Mouse (Mus musculus) layer of hippocampus, adult 11-12 months (tissue): ENCODE results near the gene Bcl11a.

Experiments
- DNase-seq: peaks from one replicate; pipeline ENCODE4 v3.0.0; 2022; ENCODE audit warnings: low spot score

Bcl11a gene

GRCm38 (mm10) chr11:24079392-24080391, 1.8 kb downstream of the Bcl11a start:
- peak; percentile 46 for DNase-seq

GRCm38 (mm10) chr11:24080541-24080940, 2.7 kb downstream of the Bcl11a start:
- peak; percentile 54 for DNase-seq

- peak; percentile 72 for DNase-seq
Observed at GRCm38 (mm10) chr11:24081016-24081686, 3.3 kb downstream of the Bcl11a start.

GRCm38 (mm10) chr11:24081687-24082384, 4.0 kb downstream of the Bcl11a start:
- DNase-seq, result no peak

DNA sequence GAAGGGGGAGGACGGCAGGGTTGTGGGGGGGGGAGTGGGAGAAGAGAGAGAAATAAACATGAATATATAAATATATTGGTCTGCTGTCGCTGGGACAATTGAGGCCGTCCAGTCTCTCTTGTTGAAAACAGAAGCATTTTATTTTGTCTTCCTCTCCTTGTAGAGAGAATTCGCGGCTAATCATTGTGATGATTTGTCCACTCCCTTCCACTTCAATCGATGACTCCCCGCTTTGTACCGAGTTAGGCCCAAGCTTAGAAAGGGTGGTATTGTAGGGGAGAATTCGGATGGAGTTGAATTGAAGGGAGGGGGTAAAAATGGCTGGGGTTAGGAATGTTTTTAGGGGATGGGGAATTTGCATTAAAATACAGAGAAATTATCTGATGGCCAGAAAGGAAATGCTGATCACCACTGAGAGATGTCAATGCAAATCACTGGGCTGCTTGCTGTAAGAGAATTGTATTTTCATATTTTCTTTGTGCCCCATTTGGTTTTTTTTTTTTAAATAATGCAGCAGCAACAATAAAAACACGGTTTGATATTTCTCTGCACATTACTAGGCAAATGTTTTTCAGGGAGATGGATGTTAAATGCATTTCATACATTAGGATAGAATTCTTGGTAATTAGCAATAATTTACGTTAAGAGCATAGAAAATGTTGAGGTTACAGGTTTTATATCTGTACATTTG, 4.7 kb downstream of the Bcl11a start:
- DNase-seq, result no peak

GRCm38 (mm10) chr11:24083076-24083405, 5.2 kb downstream of the Bcl11a start:
- no peak for DNase-seq

DNA sequence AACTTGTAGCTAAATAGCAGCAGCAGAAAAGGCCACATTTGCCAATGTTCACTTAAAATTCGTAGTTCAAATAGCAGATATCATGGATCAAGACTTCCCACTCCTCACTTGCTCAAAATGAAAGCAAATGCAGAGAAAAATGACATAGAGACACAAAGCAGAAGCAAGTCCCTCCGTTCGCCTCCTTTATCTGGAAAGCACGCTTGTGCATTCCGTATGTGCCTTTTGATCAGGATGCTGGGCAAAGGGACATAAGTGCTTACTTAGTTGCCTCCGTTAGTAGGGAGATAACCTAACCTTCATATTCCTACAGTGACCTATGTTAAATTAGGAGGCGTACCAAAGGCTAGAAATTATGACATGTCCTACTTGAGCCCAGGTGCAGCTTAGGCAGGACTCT, 5.6 kb downstream of the Bcl11a start:
- no peak for DNase-seq

DNA sequence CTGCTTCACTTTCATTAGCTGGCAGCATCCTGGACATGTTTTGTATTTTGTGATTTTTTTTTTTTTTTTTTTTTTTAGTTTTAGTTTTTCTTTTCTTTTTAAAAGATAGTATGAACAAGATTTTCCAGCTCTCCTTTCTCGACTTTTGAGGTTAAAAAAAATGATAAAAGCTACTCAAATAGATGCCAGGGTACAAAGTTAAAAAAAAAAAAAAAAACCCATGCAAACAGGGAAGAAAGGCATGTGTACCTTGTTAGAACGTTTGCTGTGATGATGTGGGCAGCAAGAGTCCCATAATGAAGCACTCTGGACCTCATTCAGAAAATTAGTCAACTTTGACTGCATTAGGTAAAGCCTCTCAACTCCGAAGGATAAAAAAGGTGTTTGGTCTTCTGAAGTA, 6.2 kb downstream of the Bcl11a start:
- no peak for DNase-seq

GRCm38 (mm10) chr11:24084590-24084989, 6.7 kb downstream of the Bcl11a start:
- DNase-seq, result no peak

DNA sequence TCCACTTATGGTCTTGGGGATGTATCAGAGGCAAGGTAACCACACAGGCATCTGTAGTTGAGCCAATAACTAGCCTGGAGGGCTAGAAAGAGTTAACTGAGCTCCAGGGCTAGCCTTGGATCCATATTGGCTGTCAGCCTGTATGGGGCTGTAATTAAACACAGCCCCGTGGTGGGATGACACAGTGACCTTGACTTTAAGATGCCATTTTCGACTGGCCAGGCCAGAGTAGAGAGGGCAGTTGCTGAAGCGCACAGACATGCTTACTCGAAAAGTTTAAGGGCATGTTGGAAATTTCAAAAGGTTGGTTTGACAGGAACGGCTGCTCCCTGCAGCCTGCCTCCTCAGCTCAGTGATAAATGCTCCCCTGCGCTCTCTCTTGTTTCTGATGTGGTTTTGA, 8.1 kb downstream of the Bcl11a start:
- DNase-seq, result no peak

DNA sequence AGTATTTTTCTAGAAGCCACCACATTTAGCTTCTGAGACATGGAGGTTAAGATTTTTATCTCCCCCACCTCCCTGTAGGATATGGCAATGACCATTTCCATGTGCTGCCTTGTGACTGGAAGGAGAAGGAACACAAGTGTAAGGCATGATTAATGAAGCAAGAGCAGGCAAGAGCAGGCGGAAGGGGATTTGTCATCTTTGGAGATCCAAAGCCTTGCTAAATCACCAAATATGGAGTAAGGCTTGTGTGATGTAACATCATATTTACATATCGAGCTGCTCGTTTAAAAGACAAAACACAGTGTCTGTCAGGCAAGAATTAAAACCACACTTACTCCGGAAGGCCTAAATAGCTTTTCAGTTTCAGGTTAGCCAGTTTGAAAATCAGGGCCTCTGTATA, 9.2 kb downstream of the Bcl11a start:
- DNase-seq, result no peak

GRCm38 (mm10) chr11:24090443-24090842, 12.6 kb downstream of the Bcl11a start:
- DNase-seq, result no peak

GRCm38 (mm10) chr11:24091393-24092080, 13.7 kb downstream of the Bcl11a start:
- no peak for DNase-seq

DNA sequence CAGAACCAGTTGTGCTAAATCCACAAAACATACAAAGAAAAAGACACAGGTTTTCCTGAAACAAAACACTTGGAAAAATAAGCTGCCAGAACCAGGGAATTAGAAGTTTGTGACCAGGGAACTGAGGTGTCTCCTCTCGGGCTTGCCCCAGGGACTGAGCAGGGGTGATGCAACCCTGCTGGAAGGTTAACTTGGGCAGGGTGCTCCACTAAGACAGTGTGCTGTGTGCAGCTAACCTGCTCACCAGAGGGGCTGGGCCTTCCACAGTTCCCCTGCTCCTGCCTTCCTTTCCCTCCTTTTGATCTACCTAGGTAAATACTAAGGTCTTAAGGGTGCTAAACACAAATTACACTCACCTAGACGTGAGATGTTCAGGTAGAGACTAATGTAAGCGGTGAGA, 14.8 kb downstream of the Bcl11a start:
- DNase-seq, result no peak

DNA sequence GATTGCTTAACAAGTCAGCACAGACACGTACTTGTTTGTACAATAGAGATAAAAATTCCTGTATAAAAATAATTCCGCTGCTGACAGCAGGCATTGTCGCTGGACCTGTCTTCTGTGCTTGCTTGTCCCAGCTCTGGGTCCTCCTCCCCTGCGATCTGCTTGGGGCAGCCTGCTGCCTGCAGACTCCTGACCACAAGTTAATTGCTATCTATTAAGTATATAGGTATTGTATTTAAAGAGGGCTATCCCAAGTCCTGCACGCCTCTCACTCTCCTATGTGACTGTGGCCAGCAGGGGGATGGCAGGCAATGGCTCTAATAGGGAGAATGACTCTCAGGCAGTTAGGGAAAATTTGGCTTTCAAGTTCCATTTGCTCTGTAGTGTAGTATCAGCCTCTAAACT, 16.2 kb downstream of the Bcl11a start:
- no peak for DNase-seq

DNA sequence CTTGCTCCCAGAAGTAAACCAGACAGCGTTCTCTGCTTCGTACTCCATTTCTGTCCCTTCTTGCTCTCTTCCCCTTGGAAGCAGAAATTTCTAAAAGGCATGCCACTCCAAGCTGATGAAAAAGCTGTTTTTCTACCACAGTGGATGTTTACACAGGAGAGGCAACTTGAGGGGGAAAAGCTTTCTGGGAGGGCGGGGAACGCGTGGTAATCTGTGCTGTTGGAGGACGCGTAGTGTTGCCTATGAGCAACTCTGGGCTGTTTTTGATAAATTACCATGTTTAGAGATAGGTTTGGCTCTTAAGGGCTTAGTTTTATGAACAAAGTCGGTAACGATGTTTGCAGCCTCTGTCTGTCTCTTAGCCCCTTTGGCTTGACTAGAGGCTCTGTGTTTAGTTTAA, 17.4 kb downstream of the Bcl11a start:
- no peak for DNase-seq

GRCm38 (mm10) chr11:24095656-24096353, 17.9 kb downstream of the Bcl11a start:
- no peak for DNase-seq

DNA sequence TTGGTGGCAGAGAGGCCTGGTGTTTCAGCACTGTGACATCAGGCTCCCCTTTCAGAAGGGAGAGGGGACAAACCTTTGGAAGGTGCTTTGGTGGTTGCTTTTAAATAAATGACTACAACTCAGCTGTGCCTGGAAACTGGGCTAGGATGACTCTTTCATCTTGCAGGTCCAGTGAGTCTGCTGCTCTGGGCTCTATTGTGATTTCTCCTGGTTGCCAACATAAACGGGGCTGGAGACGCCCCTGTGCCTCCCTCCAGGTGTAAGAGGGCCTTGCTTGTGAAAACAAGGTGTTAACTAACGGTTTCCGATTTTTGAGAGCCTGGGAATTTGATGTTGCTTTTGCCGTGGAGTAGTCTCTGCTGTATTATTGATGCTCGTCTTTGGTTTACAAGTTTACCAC, 18.6 kb downstream of the Bcl11a start:
- no peak for DNase-seq

- DNase-seq, result no peak
Observed at GRCm38 (mm10) chr11:24097026-24097425, 19.2 kb downstream of the Bcl11a start.

- no peak for DNase-seq
Observed at GRCm38 (mm10) chr11:24098069-24098468, 20.2 kb downstream of the Bcl11a start.

DNA sequence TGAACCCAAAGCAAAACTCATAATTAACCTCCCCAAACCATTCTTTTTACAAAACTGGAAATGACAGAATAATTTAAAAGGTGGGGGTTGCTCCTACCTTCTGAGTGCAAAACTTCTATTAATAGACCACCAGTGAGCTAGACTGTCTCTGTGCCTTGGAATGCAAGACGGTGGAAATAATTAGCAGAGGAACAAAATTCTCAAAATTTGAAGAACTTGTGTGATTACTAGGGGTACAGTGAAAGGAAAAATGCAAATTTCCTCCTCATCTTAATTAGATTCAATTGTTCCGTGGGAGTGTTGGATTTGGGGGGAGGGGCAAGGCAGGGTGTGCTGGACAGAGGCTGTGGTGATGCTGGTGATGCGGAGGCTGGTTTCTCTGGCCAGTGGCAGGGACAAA, 20.8 kb downstream of the Bcl11a start:
- DNase-seq, result no peak
